Mouse (Mus musculus): ENCODE measurements around the gene Foxe3.

The Foxe3 gene

DNA sequence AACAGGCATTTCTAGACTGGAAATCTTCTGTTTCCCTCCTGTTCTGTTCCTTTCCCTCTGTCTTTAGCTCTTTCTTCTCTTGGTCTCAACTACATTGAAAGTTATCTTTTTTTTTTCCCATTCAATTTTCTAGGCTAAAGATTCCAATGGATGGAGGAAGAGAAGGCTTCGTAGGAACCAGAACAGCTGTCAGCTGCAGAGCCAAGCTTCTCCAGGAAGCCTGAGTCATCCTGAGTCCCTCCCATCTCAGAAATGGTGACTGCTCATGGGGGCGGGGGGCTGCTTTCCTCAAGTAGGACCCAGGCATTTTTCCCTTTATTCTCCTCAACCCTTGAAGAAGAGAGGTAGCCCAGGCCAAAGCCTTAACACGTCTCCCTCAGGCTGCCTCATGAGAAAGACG, 9.8 kb downstream of the Foxe3 start:
- no peak for DNase-seq (ENCODE audit: low spot score)

GRCm38 (mm10) chr4:114913594-114913962, 12.2 kb downstream of the Foxe3 start:
- DNase-seq (ENCODE audit: low spot score): no peak

DNA sequence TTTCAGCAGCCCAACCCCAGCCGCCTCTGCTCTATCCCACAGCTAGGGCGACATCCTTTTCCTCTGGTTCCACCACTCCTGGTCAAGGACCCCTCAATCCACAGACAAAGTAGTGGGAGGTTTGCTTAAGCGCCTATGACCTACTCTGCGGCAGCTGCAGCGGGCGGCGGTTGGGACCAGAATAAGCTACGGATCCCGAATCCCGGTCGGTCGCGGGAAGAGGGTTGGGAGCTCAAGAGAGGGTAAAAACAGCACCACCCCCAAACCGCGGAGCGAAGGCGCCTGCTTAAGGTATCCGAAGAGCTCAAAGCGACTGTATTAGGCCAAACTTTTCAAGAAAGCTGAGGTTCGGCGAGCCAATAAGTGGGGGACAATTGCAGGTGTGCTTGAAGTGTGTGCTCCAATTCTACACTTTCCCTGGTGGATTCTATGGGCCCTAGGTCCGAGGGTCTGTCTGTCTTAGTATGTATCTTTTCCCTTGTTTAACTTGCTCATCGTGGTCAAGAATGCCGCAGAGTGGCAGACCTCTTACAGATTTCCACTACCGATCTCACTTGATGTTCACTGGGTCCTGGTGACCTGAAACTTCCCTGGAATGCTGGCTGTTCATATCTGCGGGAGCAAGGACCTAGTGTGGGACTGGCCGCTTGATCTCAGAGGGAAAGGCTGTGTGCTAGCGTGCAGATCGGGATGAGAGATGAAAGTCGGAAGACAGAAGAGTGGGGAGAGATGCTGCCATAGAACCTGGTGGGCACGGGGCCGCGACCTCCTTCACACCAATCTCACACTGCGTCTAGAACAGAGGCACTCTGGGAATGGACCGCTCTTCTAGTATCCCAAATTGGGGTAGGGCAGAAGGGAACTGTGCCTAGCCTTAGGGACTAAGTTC, 12.9 kb downstream of the Foxe3 start:
- no peak for DNase-seq (ENCODE audit: low spot score)

- no peak for DNase-seq (ENCODE audit: low spot score)
Measured at GRCm38 (mm10) chr4:114909602-114910484, 16.0 kb downstream of the Foxe3 start.

- peak; percentile 88 for DNase-seq (ENCODE audit: low spot score)
Measured at GRCm38 (mm10) chr4:114908829-114909601, 16.8 kb downstream of the Foxe3 start, which contains the start of gene Foxd2. TSS of gene Foxd2 (minus strand) at chr4:114908873.

DNA sequence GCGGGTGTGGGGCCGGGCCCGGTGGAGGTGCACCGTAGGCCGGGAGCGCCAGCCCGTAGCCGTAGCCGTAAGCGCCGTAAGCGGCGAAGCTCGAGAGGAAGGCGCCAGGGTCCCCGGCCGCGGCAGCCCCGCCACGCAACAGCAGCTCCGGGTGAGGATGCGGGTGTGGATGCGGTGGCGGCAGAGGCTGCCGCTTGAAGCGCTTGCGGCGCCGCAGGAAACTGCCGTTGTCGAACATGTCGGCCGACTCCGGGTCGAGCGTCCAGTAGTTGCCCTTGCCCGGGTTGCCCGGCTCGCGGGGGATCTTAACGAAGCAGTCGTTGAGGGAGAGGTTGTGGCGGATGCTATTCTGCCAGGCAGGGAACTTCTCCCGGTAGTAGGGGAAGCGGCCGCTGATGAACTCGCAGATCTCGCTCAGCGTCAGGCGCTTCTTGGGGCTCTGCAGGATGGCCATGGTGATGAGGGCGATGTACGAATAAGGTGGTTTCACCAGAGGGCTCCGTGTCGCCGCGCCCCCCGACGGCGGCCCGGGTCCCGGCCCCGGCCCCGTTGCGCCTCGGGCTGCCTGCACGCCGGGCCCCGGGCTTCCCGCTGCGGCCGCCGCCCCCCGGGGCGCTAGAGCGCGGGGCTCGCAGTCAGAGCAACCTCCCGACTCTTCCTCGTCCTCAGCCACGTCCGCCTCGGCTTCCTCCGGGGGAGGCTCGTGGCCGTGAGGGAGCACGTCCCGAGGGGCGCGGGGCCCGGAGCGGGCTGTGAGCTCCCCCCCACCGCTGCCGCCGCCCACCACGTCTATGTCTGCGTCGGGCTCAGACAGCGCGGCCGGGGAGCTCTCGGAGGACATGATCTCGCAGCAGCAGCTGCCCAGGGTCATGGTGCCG, 17.6 kb downstream of the Foxe3 start:
- DNase-seq (ENCODE audit: low spot score): no peak

- no peak for DNase-seq (ENCODE audit: low spot score)
Measured at GRCm38 (mm10) chr4:114907056-114907917, 18.5 kb downstream of the Foxe3 start.

DNA sequence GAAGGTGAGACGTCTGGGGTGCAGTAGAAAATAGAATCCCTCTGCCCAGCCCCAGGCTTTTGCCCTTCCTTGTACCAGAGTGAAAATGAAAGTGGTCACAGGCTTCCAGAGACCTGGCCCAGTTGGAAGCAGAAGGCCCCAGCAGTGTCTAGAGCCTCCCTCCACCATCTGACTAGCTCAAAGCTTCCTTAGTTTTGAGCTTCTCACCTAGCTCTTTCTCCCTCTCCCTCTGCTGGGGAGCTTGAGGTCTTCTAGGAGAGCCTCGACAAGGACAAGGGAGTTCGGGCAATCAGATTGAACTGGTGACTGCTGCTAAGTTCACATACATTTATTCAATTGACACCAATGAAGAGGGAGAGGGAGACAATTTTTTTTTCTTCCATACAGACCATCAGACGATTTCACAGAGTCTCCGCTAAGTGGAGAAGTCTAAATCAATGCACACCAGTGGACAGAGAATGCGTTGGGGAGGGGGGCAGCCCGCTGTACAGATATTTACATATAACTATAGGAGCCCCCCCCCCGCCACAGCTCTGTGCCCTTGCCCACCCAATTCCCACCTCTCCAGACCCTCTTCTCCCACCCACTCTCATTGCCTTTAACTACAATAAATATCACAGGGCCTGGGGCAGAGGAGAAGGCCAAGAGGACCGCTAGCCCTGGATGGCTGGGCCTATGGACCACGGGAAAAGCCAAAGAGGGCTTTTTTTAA, 19.7 kb downstream of the Foxe3 start:
- no peak for DNase-seq (ENCODE audit: low spot score)

GRCm38 (mm10) chr4:114905501-114905900, 20.3 kb downstream of the Foxe3 start:
- DNase-seq (ENCODE audit: low spot score): no peak

DNA sequence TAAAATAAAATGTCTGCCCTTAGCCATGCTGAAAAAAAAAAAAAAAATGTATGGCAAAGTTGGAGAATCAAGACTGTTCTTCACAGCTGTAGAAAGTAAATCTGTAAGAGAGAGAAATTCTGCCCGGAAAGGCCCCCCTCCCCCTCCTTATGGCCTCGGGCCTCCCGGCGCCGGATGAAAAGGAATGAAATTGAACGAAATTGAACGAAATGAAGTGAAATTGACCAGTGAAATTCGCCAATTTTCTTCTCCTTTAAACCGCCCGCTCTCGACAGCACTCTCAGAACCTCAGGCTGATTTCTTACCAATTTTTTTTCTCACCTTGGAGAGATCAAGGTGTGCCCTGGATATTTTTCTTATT, 22.4 kb downstream of the Foxe3 start:
- no peak for DNase-seq (ENCODE audit: low spot score)

GRCm38 (mm10) chr4:114902641-114903421, 23.0 kb downstream of the Foxe3 start:
- DNase-seq (ENCODE audit: low spot score): no peak

DNA sequence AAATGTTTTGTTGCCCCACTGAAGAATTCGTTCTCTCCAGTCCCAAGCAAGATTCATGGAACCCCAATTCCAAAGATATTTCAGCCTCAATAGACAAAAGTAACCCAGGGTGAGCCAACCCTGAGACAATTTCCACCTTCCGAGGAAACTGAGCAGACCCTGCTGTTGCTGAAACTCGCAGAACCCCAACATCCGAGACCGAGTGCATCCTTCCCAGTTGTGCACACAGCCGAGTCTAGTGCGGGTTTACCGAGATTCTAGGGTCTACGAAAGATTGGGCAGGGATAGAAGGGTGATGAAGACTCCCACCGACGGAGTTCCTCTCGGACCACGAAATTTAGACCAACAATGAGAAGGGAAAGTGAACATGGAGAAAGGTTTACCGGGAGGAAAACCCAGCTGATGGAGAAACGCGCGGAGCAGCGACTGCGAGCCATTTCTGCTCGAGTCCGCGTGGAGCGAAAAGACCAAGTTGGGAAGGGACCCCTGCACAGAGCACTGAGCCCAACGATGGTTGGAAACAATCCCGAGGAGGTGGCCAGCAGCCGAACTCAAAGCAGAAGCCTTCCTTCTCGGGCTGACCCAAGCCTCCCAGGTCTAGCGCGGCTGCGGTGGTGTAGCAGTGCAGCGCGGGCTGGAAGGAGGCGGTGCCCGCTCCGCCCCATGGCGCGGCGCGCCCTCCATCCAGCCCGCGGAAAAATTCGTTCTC, 24.0 kb downstream of the Foxe3 start:
- no peak for DNase-seq (ENCODE audit: low spot score)

GRCm38 (mm10) chr4:114900866-114901642, 24.8 kb downstream of the Foxe3 start:
- DNase-seq (ENCODE audit: low spot score): no peak

- DNase-seq (ENCODE audit: low spot score): no peak
Measured at GRCm38 (mm10) chr4:114899885-114900284, 25.9 kb downstream of the Foxe3 start.

- DNase-seq (ENCODE audit: low spot score): no peak
Measured at GRCm38 (mm10) chr4:114897853-114898252, 28.0 kb downstream of the Foxe3 start.

DNA sequence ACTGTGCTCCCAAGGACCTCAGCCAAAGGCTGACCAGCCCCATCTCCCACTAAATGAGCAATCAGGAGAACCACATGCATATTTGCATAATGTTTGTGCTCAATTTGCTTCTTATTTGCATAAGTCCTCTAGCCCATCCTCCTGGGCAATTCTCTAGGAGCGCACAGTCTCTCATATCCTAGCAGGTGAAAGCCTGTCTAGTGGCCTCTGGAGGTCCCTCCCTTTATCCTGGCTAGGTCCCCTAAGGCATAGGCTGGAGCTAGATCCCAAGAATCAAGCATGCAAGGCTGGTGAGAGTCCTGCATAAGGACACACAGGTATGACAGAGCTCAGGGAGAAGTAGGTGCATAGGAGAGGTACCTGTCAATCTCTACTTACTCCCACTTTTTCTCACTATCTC, 43.6 kb downstream of the Foxe3 start:
- no peak for DNase-seq (ENCODE audit: low spot score)

DNA sequence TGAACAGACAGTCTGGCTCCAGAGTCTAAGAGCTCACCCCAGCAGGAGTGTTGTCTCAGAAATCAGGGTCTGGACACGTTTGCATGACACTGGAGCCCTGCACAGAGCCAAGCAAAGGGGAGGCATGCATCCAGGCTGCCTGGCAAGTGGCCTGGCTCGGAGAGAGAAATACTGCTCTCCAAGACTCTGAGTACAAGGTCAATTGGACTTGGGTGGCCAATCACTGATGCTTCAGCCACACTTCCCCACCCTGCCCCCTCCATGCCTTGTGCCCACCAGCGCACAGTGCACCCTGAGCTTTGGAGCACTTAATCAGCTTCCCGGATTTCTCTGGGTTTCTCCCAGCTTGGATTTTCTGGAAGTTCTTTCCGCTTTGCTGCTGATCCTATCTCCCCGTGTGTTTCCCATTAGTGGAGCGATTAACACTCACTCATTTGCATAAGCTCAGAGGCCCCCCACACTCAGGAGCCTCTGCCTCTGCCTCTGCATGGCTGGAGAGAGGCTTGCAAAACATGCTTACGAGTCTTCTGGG, 49.3 kb downstream of the Foxe3 start:
- DNase-seq (ENCODE audit: low spot score): no peak

Measured in ovary, postnatal 10 days (tissue).